Mouse (Mus musculus) adrenal gland, postnatal 10 days (tissue): ENCODE data around the gene Camkmt. TPM values are rescaled to one million over a fixed set of nuclear protein-coding genes. Genes with fewer than 3 reads are reported as not detected.

Experiments
- DNase-seq: peaks from one replicate; pipeline ENCODE4 v3.0.0; 2021; ENCODE audit warnings: mixed read lengths
- total RNA-seq, 2 experiments: library from RNA; stranded (reverse); gene quantifications; 2 replicates each; pipeline ENCODE4 v1.2.3; 2021

Gene Camkmt
- total RNA-seq, 2 experiments from 2014 or later: 5.7 to 6.8 TPM

GRCm38 (mm10) chr17:85292276-85292675 lies 201.9 kb downstream of the Camkmt start:
- DNase-seq: no peak

GRCm38 (mm10) chr17:85303686-85304085 lies 213.3 kb downstream of the Camkmt start:
- DNase-seq: no peak

DNA sequence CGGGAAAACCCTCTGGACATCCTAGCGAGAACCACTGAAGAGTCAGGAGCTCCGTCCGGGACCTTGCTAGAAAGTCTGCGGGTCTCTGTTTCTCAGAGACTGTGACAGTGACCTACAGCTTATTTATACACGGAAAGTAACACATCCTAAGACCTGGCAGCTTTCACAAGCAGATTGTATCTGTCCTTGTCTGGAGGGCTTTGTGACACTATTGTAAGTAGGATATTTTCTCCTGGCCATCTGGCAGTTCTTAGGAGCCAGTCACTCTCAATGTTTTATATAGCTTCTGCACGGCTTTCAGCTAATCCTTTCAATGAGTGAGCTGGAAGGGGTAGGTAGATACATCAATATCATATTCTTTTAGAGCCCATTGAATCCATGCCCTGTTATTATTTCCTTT lies 218.2 kb downstream of the Camkmt start:
- no peak for DNase-seq

DNA sequence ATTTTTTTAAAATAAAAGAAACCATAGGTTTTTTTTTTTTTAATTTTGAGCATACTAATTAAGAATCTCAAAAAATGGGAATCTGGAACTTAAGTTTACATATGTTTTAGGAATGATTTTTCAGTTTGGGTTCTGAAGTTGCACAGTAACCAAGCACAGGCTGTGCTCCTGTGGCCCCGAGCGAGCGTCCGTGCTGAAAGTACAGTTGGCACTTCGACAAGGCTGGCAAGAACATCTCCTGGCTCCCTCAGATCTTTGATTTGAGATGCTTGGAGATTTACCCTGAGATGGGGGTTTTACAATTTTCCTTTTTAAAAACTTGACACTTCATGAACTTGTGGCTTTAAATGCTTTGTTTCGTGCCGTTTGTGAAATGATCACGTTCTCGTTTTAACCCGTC lies 218.7 kb downstream of the Camkmt start:
- no peak for DNase-seq

DNA sequence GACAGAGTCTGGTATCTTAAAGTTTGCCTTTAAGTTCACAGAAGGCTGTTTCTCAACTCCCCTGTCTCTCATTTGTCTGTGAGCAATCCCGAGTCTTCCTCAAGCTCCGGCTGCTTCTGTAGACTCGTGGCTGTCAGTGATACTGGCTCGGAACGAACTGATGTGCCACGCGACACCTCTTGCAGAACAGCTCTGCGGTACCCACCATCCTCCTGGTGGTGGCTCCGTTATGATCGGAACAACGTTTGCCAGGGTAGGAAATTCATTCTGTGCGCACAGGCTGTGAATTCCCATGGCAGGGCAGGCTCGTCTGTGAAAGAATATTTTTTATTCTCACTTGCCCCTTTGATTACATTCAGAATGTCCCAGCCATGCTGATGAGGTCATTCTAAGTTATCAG lies 221.0 kb downstream of the Camkmt start:
- no peak for DNase-seq

DNA sequence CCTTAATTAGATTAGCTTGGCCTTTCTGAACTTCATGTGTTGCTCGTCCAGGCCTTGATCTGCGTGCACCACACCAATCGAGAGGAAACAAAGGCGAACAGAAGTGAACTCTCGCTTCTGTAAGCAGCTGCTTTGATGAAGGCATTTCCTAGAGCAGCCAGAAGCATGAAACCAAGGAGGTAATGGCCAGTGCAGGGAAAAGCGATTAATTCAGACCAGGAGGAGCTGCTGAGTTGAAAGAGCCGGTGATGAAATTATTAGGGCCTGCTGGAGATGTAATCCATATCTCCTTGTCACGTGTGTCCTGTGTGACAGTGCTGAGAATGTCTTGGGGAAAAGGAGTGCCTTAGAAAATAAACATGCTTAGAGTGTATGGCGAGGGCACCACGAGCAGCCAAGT lies 228.0 kb downstream of the Camkmt start:
- DNase-seq: no peak

- DNase-seq: no peak
These were observed 229.5 kb downstream of the Camkmt start for GRCm38 (mm10) chr17:85319779-85320300.

- no peak for DNase-seq
These were observed 238.5 kb downstream of the Camkmt start for GRCm38 (mm10) chr17:85328901-85329300.

DNA sequence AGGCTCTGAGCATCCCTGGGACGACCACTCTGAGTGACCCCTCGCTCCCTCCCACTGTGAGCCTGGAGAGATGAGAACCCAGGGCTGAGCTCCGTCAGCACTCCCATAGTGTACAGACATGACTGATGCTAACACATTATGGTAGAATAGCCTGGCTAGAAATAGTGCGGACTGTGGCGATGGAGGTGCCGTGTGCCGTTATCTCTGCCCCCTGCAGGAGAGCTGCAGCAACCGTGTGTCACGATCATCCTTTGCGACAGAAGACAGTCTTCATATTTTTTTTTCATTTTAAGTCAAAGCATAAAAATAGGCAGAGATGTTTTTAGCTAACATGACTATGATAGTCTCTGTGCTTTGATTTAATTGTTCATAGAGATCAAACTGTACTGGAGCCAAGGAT lies 245.1 kb downstream of the Camkmt start:
- no peak for DNase-seq

GRCm38 (mm10) chr17:85337666-85338065 lies 247.3 kb downstream of the Camkmt start:
- no peak for DNase-seq

DNA sequence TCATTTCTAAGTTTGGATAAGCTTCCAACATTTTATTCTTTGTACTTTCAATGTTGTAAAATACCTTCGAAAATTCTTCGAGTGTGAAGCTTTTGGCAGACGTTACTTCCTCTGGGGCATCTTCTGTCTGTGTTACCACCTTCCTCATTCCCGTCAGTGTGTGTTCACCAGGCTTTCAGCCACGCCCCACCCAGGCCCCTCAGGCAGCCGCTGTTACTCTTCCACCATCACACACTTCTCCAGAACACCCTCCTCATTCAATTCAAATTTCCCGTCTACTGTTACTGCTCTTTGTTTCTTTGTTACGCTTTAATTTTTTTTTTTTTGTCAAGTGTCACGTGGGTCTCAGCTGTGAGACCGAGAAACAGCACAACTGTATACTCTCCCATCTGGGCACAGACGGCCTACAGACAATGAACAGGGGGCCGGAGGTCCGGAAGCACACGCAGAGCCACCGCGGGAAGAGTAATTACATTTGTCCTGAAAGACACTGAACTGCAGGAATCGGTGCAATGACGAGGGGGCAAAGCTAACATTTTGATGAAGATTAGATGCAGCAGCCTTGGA lies 250.9 kb downstream of the Camkmt start:
- DNase-seq: no peak

- DNase-seq: no peak
These were observed 252.1 kb downstream of the Camkmt start for GRCm38 (mm10) chr17:85342471-85342870.

GRCm38 (mm10) chr17:85343435-85343834 lies 253.1 kb downstream of the Camkmt start:
- no peak for DNase-seq

- no peak for DNase-seq
These were observed 256.3 kb downstream of the Camkmt start for GRCm38 (mm10) chr17:85346701-85347100.

GRCm38 (mm10) chr17:85349331-85349935 lies 259.1 kb downstream of the Camkmt start:
- no peak for DNase-seq

DNA sequence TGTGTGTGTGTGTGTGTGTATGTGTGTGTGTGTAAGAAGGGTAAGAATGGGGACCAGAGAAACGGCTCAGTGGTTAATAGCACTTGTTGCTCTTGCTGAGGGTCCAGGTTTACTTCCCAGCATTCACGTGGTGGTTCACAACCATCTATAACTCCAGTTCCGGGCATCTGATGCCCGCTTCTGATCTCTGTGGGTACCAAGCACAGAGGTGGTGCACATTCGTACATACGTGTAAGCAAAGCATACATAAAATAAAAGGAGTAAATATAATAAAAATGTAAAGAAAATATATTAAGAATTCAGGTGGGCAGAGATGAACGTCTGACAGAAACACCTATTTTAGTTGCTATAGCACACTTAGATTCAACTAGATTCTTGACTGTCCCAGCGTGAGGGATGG lies 260.9 kb downstream of the Camkmt start:
- no peak for DNase-seq

- peak; percentile 20 for DNase-seq
These were observed 262.4 kb downstream of the Camkmt start for GRCm38 (mm10) chr17:85352731-85353130.

DNA sequence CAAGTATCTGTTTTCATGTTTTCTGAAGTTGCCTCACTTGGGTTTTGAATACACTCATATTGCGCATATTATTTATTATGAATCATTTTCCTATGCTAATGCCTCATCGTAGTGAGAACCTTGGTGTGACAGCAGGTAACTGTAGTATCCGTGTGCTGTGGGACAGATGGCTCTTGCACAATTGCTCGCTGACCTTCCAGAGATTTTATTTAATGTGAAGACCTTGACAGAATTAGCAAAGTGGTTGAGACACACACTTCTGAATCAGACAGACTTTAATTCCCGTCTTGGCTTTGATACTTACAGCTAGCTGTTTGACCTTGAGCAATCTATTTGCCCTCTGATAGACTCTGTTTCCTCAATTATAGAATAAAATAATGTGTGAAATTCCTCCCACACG lies 262.8 kb downstream of the Camkmt start:
- peak; percentile 15 for DNase-seq

- DNase-seq: no peak
These were observed 263.3 kb downstream of the Camkmt start for GRCm38 (mm10) chr17:85353636-85354035.

DNA sequence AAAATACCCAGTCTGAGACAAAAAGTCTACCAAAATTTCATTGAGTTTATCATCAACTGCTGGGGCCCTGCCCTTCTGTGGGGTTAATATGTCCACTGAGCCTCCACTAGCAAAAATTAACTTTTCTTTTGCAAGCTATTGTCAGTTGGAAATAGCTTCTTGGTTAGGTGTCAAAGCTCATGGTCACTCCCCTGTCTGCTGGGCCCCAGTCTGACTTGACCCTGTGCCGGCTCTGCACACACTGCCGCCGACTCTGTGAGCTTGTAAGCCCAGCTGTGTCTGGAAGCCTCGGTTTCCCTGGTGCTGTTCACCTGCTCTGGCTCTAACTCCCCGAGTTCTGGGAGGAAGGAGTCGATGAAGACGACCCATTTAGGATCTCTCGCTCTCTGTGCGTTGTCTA lies 265.0 kb downstream of the Camkmt start:
- DNase-seq: no peak

- no peak for DNase-seq
These were observed 270.7 kb downstream of the Camkmt start for GRCm38 (mm10) chr17:85361006-85361405.

GRCm38 (mm10) chr17:85367319-85367718 lies 277.0 kb downstream of the Camkmt start:
- no peak for DNase-seq

- no peak for DNase-seq
These were observed 278.4 kb downstream of the Camkmt start for GRCm38 (mm10) chr17:85368776-85369175.

GRCm38 (mm10) chr17:85372076-85372475 lies 281.7 kb downstream of the Camkmt start:
- peak; percentile 26 for DNase-seq
